Mouse (Mus musculus) spleen, adult 2 months (tissue): Measurements from ENCODE around the gene Cd200r3. TPM values are rescaled to one million over a fixed set of nuclear protein-coding genes. Genes with fewer than 3 reads are reported as not detected.
A peak's percentile ranks its signal among the peaks of the same experiment; 100 is the strongest.

ENCODE experiments used
- DNase-seq, 2 experiments: peaks; one replicate each; pipeline versions ENCODE4 v3.0.0 to v3.0.0-alpha.2; 2012 to 2021; ENCODE audit warnings: low spot score in 2 of 2, low read depth in 1 of 2
- H3K27ac ChIP-seq: fragments of 200-500 bp; 2 replicates; pipeline ENCODE4 v1.5.1; 2012; ENCODE audit warnings: low read length, inconsistent platforms; ENCODE audit not compliant: insufficient read depth
- H3K27me3 ChIP-seq: fragments of 200-500 bp; 2 replicates; pipeline ENCODE4 v1.6.1; 2012; ENCODE audit warnings: mild to moderate bottlenecking, moderate library complexity, low read length, inconsistent platforms; ENCODE audit not compliant: control insufficient read depth, insufficient read depth
- H3K36me3 ChIP-seq: fragments of 200-500 bp; 2 replicates; pipeline ENCODE4 v1.6.1; 2012; ENCODE audit warnings: mild to moderate bottlenecking, low read length, inconsistent platforms; ENCODE audit not compliant: control insufficient read depth, insufficient read depth
- H3K4me1 ChIP-seq: fragments of 200-500 bp; 2 replicates; pipeline ENCODE4 v1.6.1; 2011; ENCODE audit warnings: inconsistent platforms; ENCODE audit not compliant: control insufficient read depth, insufficient read depth, insufficient read length
- H3K4me3 ChIP-seq: fragments of 200-500 bp; 2 replicates; pipeline ENCODE4 v1.5.1; 2011; ENCODE audit warnings: mild to moderate bottlenecking, inconsistent platforms; ENCODE audit not compliant: insufficient read depth, insufficient read length; ENCODE audit errors: extremely low read depth
- CTCF ChIP-seq: fragments of 200-500 bp; IDR thresholded peaks from 2 replicates; pipeline ENCODE4 v1.5.1; 2011; ENCODE audit warnings: mild to moderate bottlenecking, inconsistent platforms; ENCODE audit not compliant: insufficient read depth, insufficient read length, insufficient replicate concordance; ENCODE audit errors: extremely low read depth
- POLR2A ChIP-seq: fragments of 200-500 bp; IDR thresholded peaks from 2 replicates; pipeline ENCODE4 v1.6.1; 2011; ENCODE audit warnings: low read depth, low read length, inconsistent platforms
- WGBS: fragments of 180-500 bp; shearing (Covaris S2); methylation state at CpG from one replicate; pipeline ENCODE4 v1.1.7; 2018; 5-methylcytosine and 5-hydroxymethylcytosine counted together
- polyA plus RNA-seq: library from polyadenylated mRNA; depleted of rRNA; stranded (reverse); fragments of >200 nt; gene quantifications from 2 replicates; pipeline ENCODE4 v1.2.3, GENCODE M21; 2012

Gene Cd200r3
- polyA plus RNA-seq, 1 experiment: 0.19 TPM

DNA sequence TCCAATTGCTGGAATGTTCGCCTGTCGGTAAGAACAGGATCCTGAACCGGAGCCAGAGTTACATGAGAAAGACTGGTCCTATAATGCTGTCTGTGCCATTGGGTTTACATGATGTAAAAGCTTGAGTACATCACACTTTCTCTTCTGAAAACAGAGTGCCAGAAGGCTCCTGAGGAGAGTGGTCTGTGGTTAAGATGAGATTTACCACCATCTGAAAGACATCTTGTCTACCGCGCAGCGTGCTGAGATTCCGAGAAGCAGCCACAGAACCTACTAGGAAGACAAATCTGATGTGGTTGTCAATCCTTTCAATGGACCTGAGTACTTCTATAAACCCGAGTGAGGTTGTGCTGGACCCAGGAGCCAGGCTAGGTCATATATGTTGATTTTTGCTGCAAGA is 21.9 kb downstream of the Cd200r3 start:
- Histone ChIP-seq H3K27ac (peak overlapping the region; percentile 65), H3K4me3 (peak overlapping the region; percentile 4; the same call in 1 of the 2 replicates), H3K4me1 (peaks cover 26% of the 10 kb centered on the region), H3K27me3 (no peaks in the 10 kb centered on the region), H3K36me3 (no peaks in the 10 kb centered on the region)
- 54% methylated on average over 8 of the region's 8 CpGs for WGBS
- DNase-seq: peak in 1 of 2 experiments; percentile 5
- TF ChIP-seq CTCF (no peak), POLR2A (no peak)

DNA sequence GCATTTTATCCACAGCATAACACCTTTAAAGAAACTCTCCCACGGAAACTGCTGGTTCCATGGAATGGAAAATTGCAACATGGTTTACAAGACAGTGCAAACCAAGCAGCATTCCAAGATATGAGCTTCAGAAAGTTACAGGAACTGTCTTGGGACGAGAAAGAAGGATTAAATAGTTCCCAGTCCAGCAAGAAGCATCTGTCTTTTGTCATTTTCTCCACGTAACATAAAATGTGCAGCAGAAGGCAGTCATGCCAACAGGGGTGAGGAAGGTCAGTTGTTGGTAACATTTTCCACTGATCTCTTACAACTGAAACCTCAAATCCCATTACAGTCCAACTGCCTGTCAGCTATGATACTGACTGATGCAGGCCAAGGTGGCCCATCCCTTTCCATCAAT is 22.4 kb downstream of the Cd200r3 start:
- Histone ChIP-seq H3K4me1 (peaks cover 26% of the 10 kb centered on the region), H3K4me3 (no peak overlapping the region), H3K27me3 (no peaks in the 10 kb centered on the region), H3K36me3 (no peaks in the 10 kb centered on the region), H3K27ac (peak overlapping the region; percentile 65; the same call in 1 of the 2 replicates)
- 79% methylated on average over 3 of the region's 3 CpGs for WGBS
- DNase-seq: no peak
- TF ChIP-seq POLR2A (no peak), CTCF (no peak)

GRCm38 (mm10) chr16:44966891-44967290 is 23.4 kb downstream of the Cd200r3 start:
- Histone ChIP-seq H3K4me3 (no peak overlapping the region), H3K27ac (no peak overlapping the region), H3K27me3 (no peaks in the 10 kb centered on the region), H3K4me1 (peaks cover 23% of the 10 kb centered on the region), H3K36me3 (no peaks in the 10 kb centered on the region)
- no peak for DNase-seq
- WGBS: 83% methylated on average over 4 of the region's 4 CpGs
- TF ChIP-seq CTCF (no peak), POLR2A (no peak)

GRCm38 (mm10) chr16:44968113-44968512 is 24.6 kb downstream of the Cd200r3 start:
- no peak for TF ChIP-seq CTCF
- no peak for TF ChIP-seq POLR2A
- H3K27me3 ChIP-seq: no peaks in the 10 kb centered on the region
- H3K36me3 ChIP-seq: no peaks in the 10 kb centered on the region
- H3K27ac ChIP-seq: no peak overlapping the region
- H3K4me1 ChIP-seq: peaks cover 16% of the 10 kb centered on the region; the same call in 1 of the 2 replicates
- DNase-seq: no peak
- 95% methylated on average over 3 of the region's 3 CpGs for WGBS
- no peak overlapping the region for H3K4me3 ChIP-seq

DNA sequence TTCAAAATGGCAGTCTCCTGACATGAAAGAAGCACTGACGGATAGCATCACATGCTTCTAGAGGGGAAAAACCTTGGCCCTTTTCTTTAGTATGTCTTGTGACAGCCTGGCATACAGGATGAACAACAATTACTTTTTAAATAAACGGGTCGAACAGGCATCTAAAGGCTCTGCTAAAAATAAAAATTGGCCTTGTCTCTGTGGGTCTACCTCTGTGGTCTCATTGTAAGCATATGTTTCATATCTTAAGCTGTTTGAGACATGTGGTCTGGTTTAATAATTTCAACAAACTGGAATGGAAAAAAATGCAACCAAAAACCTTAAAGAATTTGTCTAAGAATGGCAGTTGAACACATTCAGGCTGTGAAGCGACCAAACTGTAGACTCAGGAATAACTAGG is 27.4 kb downstream of the Cd200r3 start:
- no peak for TF ChIP-seq POLR2A
- TF ChIP-seq CTCF: no peak
- Histone ChIP-seq H3K36me3 (no peaks in the 10 kb centered on the region), H3K4me1 (peaks cover 2% of the 10 kb centered on the region; the same call in 1 of the 2 replicates), H3K27me3 (no peaks in the 10 kb centered on the region), H3K4me3 (no peak overlapping the region), H3K27ac (no peak overlapping the region)
- 80% methylated on average over 4 of the region's 4 CpGs for WGBS
- no peak for DNase-seq

- 84% methylated on average over 2 of the region's 2 CpGs for WGBS
- TF ChIP-seq CTCF (no peak), POLR2A (no peak)
- no peak overlapping the region for H3K4me3 ChIP-seq
Observed at GRCm38 (mm10) chr16:44974042-44974441, 30.6 kb downstream of the Cd200r3 start.

GRCm38 (mm10) chr16:44976081-44976480 is 32.6 kb downstream of the Cd200r3 start:
- peaks cover 7% of the 10 kb centered on the region; the same call in 1 of the 2 replicates for H3K4me1 ChIP-seq
- DNase-seq: no peak
- no peaks in the 10 kb centered on the region for H3K27me3 ChIP-seq
- TF ChIP-seq CTCF (no peak), POLR2A (no peak)
- no peaks in the 10 kb centered on the region for H3K36me3 ChIP-seq
- no peak overlapping the region for H3K4me3 ChIP-seq
- H3K27ac ChIP-seq: no peak overlapping the region

More at GRCm38 (mm10) chr16:44974042-44974441, 30.6 kb downstream of the Cd200r3 start:
- DNase-seq: no peak
- no peaks in the 10 kb centered on the region for H3K36me3 ChIP-seq
- no peaks in the 10 kb centered on the region for H3K27me3 ChIP-seq
- H3K27ac ChIP-seq: no peak overlapping the region
- no peaks in the 10 kb centered on the region for H3K4me1 ChIP-seq
